Mouse (Mus musculus) granulocyte monocyte progenitor cell, adult 5-6 weeks (primary cell): ENCODE results near the gene Idh1. TPM values are rescaled to one million over a fixed set of nuclear protein-coding genes. Genes with fewer than 3 reads are reported as not detected.

ENCODE experiments used
- ATAC-seq: replicated peaks from 2 replicates; pipeline ENCODE4 v1.8.0; 2016; ENCODE audit warnings: mild to moderate bottlenecking, moderate TSS enrichment, inconsistent platforms; ENCODE audit not compliant: poor library complexity, severe bottlenecking
- total RNA-seq, 2 experiments: library from RNA; stranded (forward) in 1 of 2; stranded (reverse) in 1 of 2; fragments of 200-712, 200-1000 nt in 1 of 2; fragments of >200 nt in 1 of 2; fragmentation: Nextera tagmentation in 1 of 2; gene quantifications; 2 replicates each; pipeline ENCODE4 v1.2.3; 2014 to 2017

The Idh1 gene
- total RNA-seq, 2 experiments from 2014 or later: 119 to 218 TPM

- ATAC-seq: peak; percentile 77
Measured at GRCm38 (mm10) chr1:65178126-65178901, 8.0 kb downstream of the Idh1 start.

DNA sequence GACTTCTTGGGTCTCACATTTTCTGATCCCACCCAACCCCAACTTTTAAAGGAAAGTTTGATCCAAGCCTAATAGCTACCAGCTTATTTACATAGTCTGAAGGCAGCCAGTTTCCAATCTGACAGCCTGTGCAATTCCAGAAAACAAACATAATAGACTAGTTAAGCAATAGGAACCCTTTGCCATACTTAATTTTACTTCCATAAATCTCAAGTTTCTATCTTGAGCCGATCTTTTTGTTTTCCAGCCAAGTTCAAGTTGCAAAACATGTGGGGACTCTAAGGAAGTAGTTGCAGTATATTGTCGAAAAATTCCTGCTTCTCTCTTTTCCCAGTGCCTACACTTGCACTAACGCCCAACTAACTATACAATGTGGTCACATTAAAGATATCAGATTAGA, 8.8 kb downstream of the Idh1 start:
- peak; percentile 26 for ATAC-seq

- ATAC-seq: no peak
Measured at GRCm38 (mm10) chr1:65176912-65177311, 9.4 kb downstream of the Idh1 start.

GRCm38 (mm10) chr1:65176171-65176570, 10.1 kb downstream of the Idh1 start:
- no peak for ATAC-seq

DNA sequence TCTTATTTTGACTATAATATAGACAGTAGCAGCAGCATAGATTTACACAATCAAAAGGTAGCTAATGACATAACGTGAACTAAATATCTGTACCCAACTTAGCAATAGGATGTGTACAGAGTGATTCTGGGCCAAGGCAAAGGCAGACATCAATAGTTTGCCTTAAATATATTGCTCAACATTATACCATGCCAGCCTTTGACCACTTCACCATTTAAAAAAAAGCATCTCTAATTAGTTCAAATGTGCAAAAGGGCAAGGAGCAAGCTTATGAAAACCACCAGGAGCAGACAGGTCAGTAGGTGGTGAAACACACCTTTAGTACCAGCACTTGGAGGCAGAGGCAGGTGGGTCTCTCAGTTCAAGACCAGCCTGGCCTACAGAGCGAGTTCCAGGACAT, 12.6 kb downstream of the Idh1 start:
- no peak for ATAC-seq

DNA sequence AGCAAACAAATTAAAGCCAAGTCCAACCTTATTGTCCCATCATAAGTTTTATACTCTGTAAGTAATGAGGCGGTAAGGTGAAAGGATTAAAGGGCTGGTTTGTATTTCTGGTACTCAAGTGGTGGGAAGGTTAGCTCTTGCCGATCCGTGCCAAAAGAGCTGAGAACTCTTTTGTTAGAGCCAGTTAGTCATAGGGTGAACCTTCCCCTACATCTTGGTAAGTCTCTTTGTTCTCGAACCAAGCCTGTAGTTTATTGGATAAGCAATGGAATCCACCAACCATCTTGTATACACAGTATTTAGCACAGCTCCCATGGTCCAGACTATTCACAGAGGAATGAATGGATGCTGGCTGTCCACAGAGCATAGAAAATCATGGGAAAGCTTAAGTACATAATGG, 14.7 kb downstream of the Idh1 start:
- no peak for ATAC-seq

GRCm38 (mm10) chr1:65169947-65170346, 16.4 kb downstream of the Idh1 start:
- ATAC-seq: no peak

GRCm38 (mm10) chr1:65169536-65169935, 16.8 kb downstream of the Idh1 start:
- ATAC-seq: no peak

DNA sequence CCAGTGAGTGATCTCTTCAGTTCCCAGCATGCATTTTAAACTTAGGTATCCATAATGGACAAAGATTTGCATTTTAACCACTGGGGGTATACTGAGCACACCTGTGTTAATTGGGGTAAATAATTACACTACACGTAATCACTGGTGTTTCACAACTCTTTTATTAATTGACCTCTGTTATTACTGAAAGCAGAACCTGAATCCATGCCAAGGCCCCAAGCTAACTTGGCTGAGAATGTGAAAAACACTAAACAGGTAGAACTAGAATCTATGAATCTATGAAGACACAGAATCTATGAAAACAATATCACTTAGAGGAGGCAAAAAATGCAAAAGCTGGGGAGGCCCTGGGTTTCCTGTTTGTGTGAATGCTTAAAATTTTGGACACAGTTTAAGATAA, 18.8 kb downstream of the Idh1 start:
- no peak for ATAC-seq

- ATAC-seq: peak; percentile 30; the same call in 1 of the 2 replicates
Measured at GRCm38 (mm10) chr1:65162210-65162609, 24.1 kb downstream of the Idh1 start.

DNA sequence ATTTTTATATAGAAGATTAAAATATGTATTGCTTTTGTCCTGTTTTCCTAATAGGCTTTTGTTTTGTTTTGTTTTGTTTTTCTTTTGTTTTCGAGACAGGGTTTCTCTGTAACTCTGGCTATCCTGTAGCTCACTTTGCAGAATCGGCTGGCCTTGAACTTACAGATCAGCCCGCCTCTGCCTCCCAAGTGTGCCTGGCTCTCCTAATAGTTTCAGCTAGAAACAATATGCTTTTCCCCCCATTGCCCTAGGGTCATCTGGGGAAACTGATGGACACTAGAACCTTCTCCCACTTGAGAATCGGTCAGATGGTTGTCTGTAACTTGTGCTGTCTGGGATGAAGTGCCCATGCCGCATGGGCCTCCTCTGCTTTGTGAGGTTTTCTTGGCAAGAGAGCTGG, 30.2 kb downstream of the Idh1 start:
- no peak for ATAC-seq

- no peak for ATAC-seq
Measured at GRCm38 (mm10) chr1:65154814-65155213, 31.5 kb downstream of the Idh1 start.

- no peak for ATAC-seq
Measured at GRCm38 (mm10) chr1:65147971-65148370, 38.3 kb downstream of the Idh1 start.

- no peak for ATAC-seq
Measured at GRCm38 (mm10) chr1:65147326-65147725, 39.0 kb downstream of the Idh1 start.

GRCm38 (mm10) chr1:65146601-65147000, 39.7 kb downstream of the Idh1 start:
- no peak for ATAC-seq

DNA sequence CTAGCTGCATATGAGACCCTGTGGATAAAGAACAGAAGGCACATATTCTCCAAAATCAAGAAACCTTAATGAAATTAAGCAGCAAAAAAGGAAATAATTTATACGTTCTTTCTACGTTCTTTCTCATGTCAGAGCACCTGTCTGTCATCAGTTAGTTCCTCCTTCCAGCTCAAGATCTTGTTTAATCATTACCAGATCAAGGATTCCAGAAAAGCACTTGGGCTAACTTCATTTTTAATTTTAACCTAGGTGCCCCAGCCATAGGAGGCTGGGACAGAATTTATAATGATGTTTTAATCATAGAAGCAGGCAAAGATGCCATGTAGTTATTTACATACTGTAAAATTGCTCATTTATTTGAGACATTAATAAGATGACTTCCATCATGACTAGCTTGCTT, 41.5 kb downstream of the Idh1 start:
- ATAC-seq: no peak

GRCm38 (mm10) chr1:65137560-65137959, 48.7 kb downstream of the Idh1 start:
- ATAC-seq: no peak

- ATAC-seq: no peak
Measured at GRCm38 (mm10) chr1:65132833-65133232, 53.5 kb downstream of the Idh1 start.

- ATAC-seq: no peak
Measured at GRCm38 (mm10) chr1:65131671-65132070, 54.6 kb downstream of the Idh1 start.

GRCm38 (mm10) chr1:65130226-65130625, 56.1 kb downstream of the Idh1 start:
- ATAC-seq: no peak

DNA sequence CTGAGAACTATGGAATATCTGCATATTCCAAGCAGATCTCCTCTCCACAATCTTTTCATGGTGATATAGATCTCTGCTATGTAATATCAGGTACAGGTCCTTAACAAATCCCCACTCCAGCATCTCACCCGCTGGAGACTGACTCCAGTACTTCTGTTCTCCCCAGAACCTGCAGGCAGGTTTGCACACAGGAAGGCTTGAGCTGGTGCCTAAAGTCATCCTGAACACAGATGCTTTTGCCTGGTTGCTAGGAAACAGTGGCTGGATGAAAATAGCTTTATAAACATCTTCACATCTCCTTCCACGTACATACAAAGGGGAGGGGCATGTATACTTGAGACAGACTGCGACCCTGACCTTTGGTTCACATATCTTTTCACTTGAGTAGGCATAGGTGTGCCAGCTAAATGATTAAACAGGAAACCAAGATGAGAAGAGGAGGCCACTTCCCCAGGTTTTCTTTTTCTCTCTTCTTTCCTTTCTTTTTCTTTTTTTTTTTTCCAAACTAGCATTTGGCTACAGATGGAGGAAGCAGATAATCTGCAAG, 56.6 kb downstream of the Idh1 start:
- ATAC-seq: no peak
